Mouse (Mus musculus): ENCODE measurements around the gene Hcrt.

GRCm38 (mm10) chr11:100785774-100786173 lies 23.0 kb upstream of the Hcrt start:
- TF ChIP-seq CTCF (IDR thresholded peaks at IDR 0.05; ENCODE audit: borderline replicate concordance, insufficient read depth, low read depth, low read length) (no peak), POLR2A (IDR thresholded peaks at IDR 0.05; ENCODE audit: borderline replicate concordance, insufficient read depth, low read length) (no peak)
